Mouse (Mus musculus) lung, adult 2 months (tissue): ENCODE results near the gene Efna2.

Source experiments
- CTCF ChIP-seq: fragments of 200-500 bp; IDR thresholded peaks from 2 replicates; pipeline ENCODE4 v1.5.1; 2011; ENCODE audit warnings: mild to moderate bottlenecking, low read length, control low read depth; ENCODE audit not compliant: insufficient read depth
- POLR2A ChIP-seq: fragments of 200-500 bp; IDR thresholded peaks from 2 replicates; pipeline ENCODE4 v1.6.1; 2011; ENCODE audit warnings: low read depth, mild to moderate bottlenecking, control low read depth, low read length, borderline replicate concordance; ENCODE audit errors: extremely low read depth

GRCm38 (mm10) chr10:80236145-80236825 lies 57.0 kb downstream of the Efna2 start:
- no peak for TF ChIP-seq CTCF
- no peak for TF ChIP-seq POLR2A
